Mouse (Mus musculus) lung, adult 2 months (tissue): ENCODE measurements around the gene Per2.
A peak's percentile ranks its signal among the peaks of the same experiment; 100 is the strongest.

Experiments used
- CTCF ChIP-seq: fragments of 200-500 bp; IDR thresholded peaks from 2 replicates; pipeline ENCODE4 v1.5.1; 2011; ENCODE audit warnings: mild to moderate bottlenecking, low read length, control low read depth; ENCODE audit not compliant: insufficient read depth
- POLR2A ChIP-seq: fragments of 200-500 bp; IDR thresholded peaks from 2 replicates; pipeline ENCODE4 v1.6.1; 2011; ENCODE audit warnings: low read depth, mild to moderate bottlenecking, control low read depth, low read length, borderline replicate concordance; ENCODE audit errors: extremely low read depth

DNA sequence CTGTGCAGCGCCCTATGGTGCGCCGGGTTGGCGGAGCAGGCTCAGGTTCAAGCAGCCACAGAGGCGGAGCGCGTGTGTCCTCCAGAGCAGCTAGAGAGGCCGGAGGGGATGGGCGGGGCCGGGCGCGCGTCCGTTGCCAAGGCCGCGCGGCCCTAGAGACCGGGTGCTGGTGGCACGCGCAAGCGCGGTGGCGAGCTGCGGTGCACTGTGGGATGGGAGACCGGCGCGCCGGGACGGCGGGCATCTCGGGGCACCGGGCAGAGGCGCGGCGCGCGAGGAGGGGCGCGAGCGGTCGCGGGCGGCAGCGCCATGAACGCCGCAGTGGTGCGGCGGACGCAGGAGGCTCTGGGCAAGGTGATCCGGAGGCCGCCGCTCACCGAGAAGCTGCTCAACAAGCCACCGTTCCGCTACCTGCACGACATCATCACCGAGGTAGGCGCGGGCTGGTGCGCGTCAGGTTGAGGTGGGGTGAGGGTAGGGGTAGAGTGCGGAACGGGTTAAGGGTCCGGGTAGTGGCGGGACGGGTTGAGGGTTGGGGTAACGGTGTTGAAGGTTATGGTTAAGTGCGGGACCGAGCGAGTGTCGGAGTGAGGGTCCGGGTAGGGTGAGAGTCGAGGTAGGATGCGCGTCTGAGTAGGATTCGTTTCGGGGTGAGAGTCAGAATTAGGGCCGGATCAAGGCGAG, 35.5 kb upstream of the Per2 start, which contains the start of gene Traf3ip1:
- no peak for TF ChIP-seq CTCF
- peak; percentile 63; the same call in 1 of the 2 replicates for TF ChIP-seq POLR2A
